Mouse (Mus musculus) liver, adult 2 months (tissue): ENCODE data around the gene Krt13. TPM values are rescaled to one million over a fixed set of nuclear protein-coding genes. Genes with fewer than 3 reads are reported as not detected.

Experiments
- DNase-seq: peaks from one replicate; pipeline ENCODE4 v3.0.0-alpha.2; 2011; ENCODE audit warnings: low read depth, low spot score; ENCODE audit errors: extremely low read depth
- H3K27ac ChIP-seq: fragments of 200-500 bp; replicated peaks from 2 replicates; pipeline ENCODE4 v1.5.1; 2012; ENCODE audit warnings: low read depth, mild to moderate bottlenecking, control low read depth, inconsistent platforms, low read length; ENCODE audit not compliant: insufficient read depth
- H3K27me3 ChIP-seq: fragments of 200-500 bp; 2 replicates; pipeline ENCODE4 v1.6.1; 2012; ENCODE audit warnings: mild to moderate bottlenecking, moderate library complexity, low read length, inconsistent platforms; ENCODE audit not compliant: control insufficient read depth, insufficient read depth
- H3K36me3 ChIP-seq: fragments of 200-500 bp; 2 replicates; pipeline ENCODE4 v1.6.1; 2012; ENCODE audit warnings: low read length, inconsistent platforms; ENCODE audit not compliant: control insufficient read depth, insufficient read depth
- H3K4me1 ChIP-seq: fragments of 200-500 bp; 2 replicates; pipeline ENCODE4 v1.6.1; 2011; ENCODE audit warnings: low read length; ENCODE audit not compliant: control insufficient read depth, insufficient read depth
- H3K4me3 ChIP-seq: fragments of 200-500 bp; 2 replicates; pipeline ENCODE4 v1.5.1; 2011; ENCODE audit warnings: low read depth, mild to moderate bottlenecking, control low read depth, low read length, moderate library complexity; ENCODE audit not compliant: insufficient read depth
- H3K79me2 ChIP-seq: fragments of 200-500 bp; 2 replicates; pipeline ENCODE4 v1.6.1; 2012; ENCODE audit warnings: inconsistent platforms, mild to moderate bottlenecking, low read length, moderate library complexity; ENCODE audit not compliant: control insufficient read depth, insufficient read depth
- H3K9ac ChIP-seq: fragments of 200-500 bp; 2 replicates; pipeline ENCODE4 v1.6.1; 2012; ENCODE audit warnings: low read depth, mild to moderate bottlenecking, control low read depth, inconsistent platforms, low read length
- CTCF ChIP-seq: fragments of 200-500 bp; IDR thresholded peaks from 2 replicates; pipeline ENCODE4 v1.5.1; 2011; ENCODE audit warnings: low read depth, low read length, control low read depth
- POLR2A ChIP-seq: fragments of 200-500 bp; IDR thresholded peaks from 2 replicates; pipeline ENCODE4 v1.6.1; 2011; ENCODE audit warnings: low read length, control low read depth; ENCODE audit not compliant: insufficient read depth; ENCODE audit errors: extremely low read depth
- WGBS: fragments of 180-500 bp; shearing (Covaris S2); methylation state at CpG from one replicate; pipeline ENCODE4 v1.1.7; 2018; 5-methylcytosine and 5-hydroxymethylcytosine counted together
- polyA plus RNA-seq: library from polyadenylated mRNA; depleted of rRNA; stranded (reverse); fragments of >200 nt; gene quantifications from 2 replicates; pipeline ENCODE4 v1.2.3, GENCODE M21; 2012
- total RNA-seq: library from RNA; depleted of rRNA; stranded (reverse); fragments of >200 nt; gene quantifications from 2 replicates; pipeline ENCODE4 v1.2.3, GENCODE M21; 2014

The Krt13 gene
- total and polyA plus RNA-seq, 2 experiments = not detected

- Histone ChIP-seq H3K79me2 (no peaks in the 10 kb centered on the region), H3K9ac (no peak within 1 kb of the TSS), H3K36me3 (no peaks in the 10 kb centered on the region), H3K27me3 (no peaks in the 10 kb centered on the region), H3K4me3 (no peak within 1 kb of the TSS), H3K4me1 (no peaks in the 10 kb centered on the region), H3K27ac (no peak within 1 kb of the TSS)
- DNase-seq = no peak
- TF ChIP-seq POLR2A = no peak
- no peak for TF ChIP-seq CTCF
- WGBS = 61% methylated on average over 7 of the region's 7 CpGs
Measured at GRCm38 (mm10) chr11:100135731-100136130, 14.4 kb upstream of the Krt13 start, which contains the start of gene Krt15. Krt15 (minus strand) TSS chr11:100135928.

GRCm38 (mm10) chr11:100124901-100125300 is 3.5 kb upstream of the Krt13 start:
- Histone ChIP-seq H3K27me3 (no peaks in the 10 kb centered on the region), H3K9ac (no peak overlapping the region), H3K4me1 (no peaks in the 10 kb centered on the region), H3K27ac (no peak overlapping the region), H3K79me2 (no peaks in the 10 kb centered on the region), H3K36me3 (no peaks in the 10 kb centered on the region), H3K4me3 (no peak overlapping the region)
- TF ChIP-seq POLR2A (no peak), CTCF (no peak)
- 80% methylated on average over 7 of the region's 7 CpGs for WGBS
- no peak for DNase-seq

GRCm38 (mm10) chr11:100120331-100120730 is 1.0 kb downstream of the Krt13 start:
- WGBS = 80% methylated on average over 5 of the region's 5 CpGs
- H3K79me2 ChIP-seq = no peaks in the 10 kb centered on the region
- H3K27me3 ChIP-seq = no peaks in the 10 kb centered on the region
- no peak for DNase-seq
- TF ChIP-seq POLR2A (no peak), CTCF (no peak)
- no peak overlapping the region for H3K9ac ChIP-seq
- no peaks in the 10 kb centered on the region for H3K4me1 ChIP-seq
- H3K27ac ChIP-seq = no peak overlapping the region
- no peaks in the 10 kb centered on the region for H3K36me3 ChIP-seq
- H3K4me3 ChIP-seq = no peak overlapping the region

GRCm38 (mm10) chr11:100113742-100114029 is 7.7 kb downstream of the Krt13 start:
- no peak for DNase-seq

GRCm38 (mm10) chr11:100112935-100113741 is 8.2 kb downstream of the Krt13 start:
- 69% methylated on average over 11 of the region's 11 CpGs for WGBS
- Histone ChIP-seq H3K27ac (no peak overlapping the region), H3K9ac (no peak overlapping the region), H3K4me1 (no peaks in the 10 kb centered on the region), H3K79me2 (no peaks in the 10 kb centered on the region), H3K27me3 (no peaks in the 10 kb centered on the region), H3K4me3 (no peak overlapping the region), H3K36me3 (no peaks in the 10 kb centered on the region)
- no peak for DNase-seq
- no peak for TF ChIP-seq CTCF
- no peak for TF ChIP-seq POLR2A

More at GRCm38 (mm10) chr11:100113742-100114029, 7.7 kb downstream of the Krt13 start:
- no peak overlapping the region for H3K4me3 ChIP-seq
- H3K9ac ChIP-seq = no peak overlapping the region
- no peaks in the 10 kb centered on the region for H3K27me3 ChIP-seq
- no peak overlapping the region for H3K27ac ChIP-seq
- 54% methylated on average over 2 of the region's 2 CpGs for WGBS
- no peaks in the 10 kb centered on the region for H3K79me2 ChIP-seq
- TF ChIP-seq CTCF (no peak), POLR2A (no peak)
- no peaks in the 10 kb centered on the region for H3K4me1 ChIP-seq
- no peaks in the 10 kb centered on the region for H3K36me3 ChIP-seq

- WGBS = 90% methylated on average over 6 of the region's 6 CpGs
- Histone ChIP-seq H3K27ac (no peak within 1 kb of the TSS), H3K79me2 (no peaks in the 10 kb centered on the region), H3K27me3 (no peaks in the 10 kb centered on the region), H3K4me3 (no peak within 1 kb of the TSS), H3K4me1 (no peaks in the 10 kb centered on the region), H3K36me3 (no peaks in the 10 kb centered on the region), H3K9ac (no peak within 1 kb of the TSS)
- TF ChIP-seq CTCF (no peak), POLR2A (no peak)
- DNase-seq = no peak
Measured at GRCm38 (mm10) chr11:100105576-100106122, 15.7 kb downstream of the Krt13 start, which contains the start of gene Krt36. Krt36 (minus strand) TSS chr11:100105626.
